Mouse (Mus musculus): ENCODE data around the gene Snx13.

GRCm38 (mm10) chr12:35016056-35016455 lies 30.9 kb upstream of the Snx13 start:
- TF ChIP-seq TAL1 (IDR thresholded peaks at IDR 0.05; ENCODE audit: low read length), result no peak
- no peak for TF ChIP-seq GATA1 (IDR thresholded peaks at IDR 0.05; ENCODE audit: low read length)

Data from erythroblast, embryonic 14.5 days (primary cell).